Mouse (Mus musculus): ENCODE measurements around the gene Mok.

Mok gene

GRCm38 (mm10) chr12:110850010-110850928 is 9.5 kb upstream of the Mok start, which contains the start of gene Zfp839:
Zfp839 (plus strand) TSS chr12:110850253.
- no peak for DNase-seq (ENCODE audit: extremely low spot score, low read depth, low spot score)

- DNase-seq (ENCODE audit: extremely low spot score, low read depth, low spot score) = no peak
Observed at GRCm38 (mm10) chr12:110846191-110846765, 5.5 kb upstream of the Mok start.

- peak; percentile 94 for DNase-seq (ENCODE audit: extremely low spot score, low read depth, low spot score)
Observed at GRCm38 (mm10) chr12:110845131-110845880, 4.6 kb upstream of the Mok start.

GRCm38 (mm10) chr12:110844227-110845130 is 3.7 kb upstream of the Mok start:
- no peak for DNase-seq (ENCODE audit: extremely low spot score, low read depth, low spot score)

GRCm38 (mm10) chr12:110843194-110844048 is 2.7 kb upstream of the Mok start:
- no peak for DNase-seq (ENCODE audit: extremely low spot score, low read depth, low spot score)

GRCm38 (mm10) chr12:110841731-110842493 is 1.2 kb upstream of the Mok start:
- no peak for DNase-seq (ENCODE audit: extremely low spot score, low read depth, low spot score)

- no peak for DNase-seq (ENCODE audit: extremely low spot score, low read depth, low spot score)
Observed at GRCm38 (mm10) chr12:110837850-110838249, 2.9 kb downstream of the Mok start.

GRCm38 (mm10) chr12:110837192-110837841 is 3.4 kb downstream of the Mok start:
- DNase-seq (ENCODE audit: extremely low spot score, low read depth, low spot score) = no peak

GRCm38 (mm10) chr12:110836729-110837128 is 4.0 kb downstream of the Mok start:
- no peak for DNase-seq (ENCODE audit: extremely low spot score, low read depth, low spot score)

- no peak for DNase-seq (ENCODE audit: extremely low spot score, low read depth, low spot score)
Observed at GRCm38 (mm10) chr12:110835182-110835581, 5.6 kb downstream of the Mok start.

- no peak for DNase-seq (ENCODE audit: extremely low spot score, low read depth, low spot score)
Observed at GRCm38 (mm10) chr12:110830293-110831024, 10.3 kb downstream of the Mok start.

- no peak for DNase-seq (ENCODE audit: extremely low spot score, low read depth, low spot score)
Observed at GRCm38 (mm10) chr12:110828908-110829307, 11.8 kb downstream of the Mok start.

GRCm38 (mm10) chr12:110822366-110822765 is 18.4 kb downstream of the Mok start:
- DNase-seq (ENCODE audit: extremely low spot score, low read depth, low spot score) = no peak

- DNase-seq (ENCODE audit: extremely low spot score, low read depth, low spot score) = no peak
Observed at GRCm38 (mm10) chr12:110821787-110822186, 19.0 kb downstream of the Mok start.

GRCm38 (mm10) chr12:110819367-110819766 is 21.4 kb downstream of the Mok start:
- DNase-seq (ENCODE audit: extremely low spot score, low read depth, low spot score) = no peak

GRCm38 (mm10) chr12:110816833-110817232 is 23.9 kb downstream of the Mok start:
- no peak for DNase-seq (ENCODE audit: extremely low spot score, low read depth, low spot score)

GRCm38 (mm10) chr12:110814924-110815323 is 25.8 kb downstream of the Mok start:
- DNase-seq (ENCODE audit: extremely low spot score, low read depth, low spot score) = no peak

GRCm38 (mm10) chr12:110813624-110814023 is 27.1 kb downstream of the Mok start:
- no peak for DNase-seq (ENCODE audit: extremely low spot score, low read depth, low spot score)
